Mouse (Mus musculus) A20 (cell line): ENCODE results near the gene Naaladl2.
"Not testable (repeated sequence)": the region's sequence is repeated elsewhere in the genome, so short reads cannot be mapped to it uniquely, and the experiment has no call there.

ENCODE experiments used
- DNase-seq: peaks from one replicate; pipeline ENCODE4 v3.0.0-alpha.2; 2011; ENCODE audit warnings: low read depth, low spot score

Gene Naaladl2

DNA sequence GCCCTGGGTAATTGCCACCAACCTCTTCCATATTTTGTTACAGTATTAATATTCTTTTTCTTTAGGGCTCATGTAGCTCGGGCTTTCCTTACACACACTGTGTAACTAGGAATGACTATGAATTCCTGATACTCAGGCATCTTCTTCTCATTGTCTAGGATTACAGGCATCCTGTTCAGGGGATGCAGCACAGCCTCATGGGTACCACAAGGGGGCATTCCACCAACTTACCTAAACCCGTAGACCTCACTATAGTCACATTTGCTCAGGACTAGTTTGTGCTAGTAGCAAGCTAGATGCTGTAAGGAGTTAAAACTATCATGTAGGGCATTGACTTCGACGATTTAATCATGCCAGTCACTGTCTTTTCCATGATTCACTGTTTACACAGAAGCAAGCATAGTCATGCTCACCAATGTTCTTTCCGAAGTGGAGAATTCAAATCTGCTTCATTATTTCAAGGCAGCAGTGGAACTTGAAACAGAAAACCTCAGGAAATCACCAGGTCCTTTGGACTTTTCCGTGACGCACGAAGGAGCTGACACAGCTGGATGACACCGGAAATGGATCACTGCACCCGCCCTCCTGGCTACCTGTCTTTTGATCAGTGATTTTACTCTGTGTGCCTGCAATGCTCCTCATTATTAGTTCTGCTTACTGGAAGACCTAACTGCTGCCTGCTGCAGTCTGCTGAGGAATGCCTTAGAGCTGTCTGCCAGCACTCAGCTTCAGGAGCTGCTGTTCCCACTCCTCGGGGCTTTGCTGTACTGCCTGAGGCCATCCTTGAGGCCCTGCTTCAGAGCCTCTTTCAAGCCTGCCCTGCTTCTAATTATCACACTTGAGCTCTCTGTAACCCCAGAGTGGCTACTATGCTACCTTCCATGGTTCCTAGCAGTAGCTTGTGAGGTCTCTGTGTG is 822.3 kb downstream of the Naaladl2 start:
- peak; percentile 20 for DNase-seq

DNA sequence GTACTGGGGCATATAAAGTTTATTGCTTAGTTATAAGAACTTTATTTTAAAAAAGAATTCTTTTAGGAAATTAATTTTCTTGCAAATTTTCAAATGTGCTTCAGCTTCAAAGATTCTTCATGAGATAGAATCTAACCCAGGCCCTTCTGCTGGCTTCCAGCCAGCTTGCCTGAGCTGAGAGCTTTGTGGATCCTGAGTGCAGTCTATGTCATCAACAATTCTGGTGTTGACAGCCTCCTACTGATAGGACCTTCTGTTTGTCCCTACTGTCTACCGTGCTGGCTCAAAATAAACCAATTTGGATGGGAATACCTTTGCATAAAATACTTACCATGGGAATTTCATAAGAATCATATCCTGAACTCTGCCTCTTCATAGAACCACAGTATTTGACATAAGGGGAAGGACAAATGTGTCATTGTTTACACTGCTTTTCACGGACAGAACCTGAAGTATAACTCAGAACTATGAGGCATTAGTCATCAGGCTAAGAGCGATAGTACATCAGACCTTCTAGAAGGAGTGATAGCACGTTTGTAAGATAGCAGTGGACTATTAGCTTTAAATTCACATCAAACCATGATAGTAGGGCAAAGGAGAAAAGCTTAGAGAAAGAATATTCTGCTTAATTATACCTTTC is 829.3 kb downstream of the Naaladl2 start:
- DNase-seq = no peak

DNA sequence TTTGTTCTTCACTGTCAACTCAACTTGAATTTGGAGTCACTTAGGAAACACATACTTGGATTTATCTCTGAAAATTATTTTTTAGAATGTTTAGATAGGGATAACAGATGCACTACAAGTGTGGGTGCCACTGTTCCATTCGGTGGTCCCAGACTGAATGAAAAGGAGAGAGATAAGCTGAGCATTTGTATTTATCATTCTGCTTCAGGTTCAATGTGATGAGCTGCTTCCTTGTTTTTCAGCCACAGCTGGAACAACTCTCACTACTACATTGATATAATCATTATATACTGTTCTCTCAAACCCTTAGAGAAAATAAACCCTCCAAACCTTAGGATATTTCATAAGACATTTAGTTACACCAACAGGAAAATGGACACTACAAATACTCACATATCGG is 918.6 kb downstream of the Naaladl2 start:
- DNase-seq = no peak

DNA sequence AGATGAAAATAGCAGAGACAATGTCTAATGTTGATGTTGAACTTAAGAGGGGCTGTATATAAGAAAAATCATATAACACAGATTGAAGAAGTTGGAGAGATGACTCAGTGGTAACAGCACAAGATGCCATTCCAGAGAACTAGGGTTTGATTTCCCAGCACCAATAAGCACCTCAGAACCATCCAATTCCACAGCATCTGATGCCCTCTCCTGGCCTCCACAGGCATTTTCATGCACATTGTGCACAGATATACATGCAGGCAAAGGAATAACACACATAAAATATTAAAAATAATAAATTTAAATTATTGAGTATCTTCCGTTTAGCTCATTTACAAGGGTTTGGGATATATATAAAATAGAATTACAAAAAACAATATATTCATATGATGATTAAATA is 926.6 kb downstream of the Naaladl2 start:
- DNase-seq = no peak

DNA sequence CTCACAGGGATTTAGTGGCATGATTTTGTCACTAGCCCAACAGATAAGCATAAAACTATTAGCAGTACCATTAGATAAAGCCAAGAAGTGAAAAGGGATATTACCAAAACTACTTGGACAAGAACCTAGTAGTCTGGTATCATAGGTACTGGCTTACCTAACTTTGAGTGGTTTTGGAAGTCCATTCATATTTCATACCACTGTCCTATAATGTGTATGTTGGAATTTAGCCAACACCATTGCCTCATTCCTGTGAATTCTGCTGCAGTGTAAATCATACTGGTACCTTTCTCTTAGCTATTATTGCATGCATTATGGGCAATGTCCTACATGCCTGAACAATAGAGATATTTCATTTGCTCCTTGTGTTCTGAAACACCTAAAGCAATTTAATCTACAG is 977.5 kb downstream of the Naaladl2 start:
- no peak for DNase-seq

DNA sequence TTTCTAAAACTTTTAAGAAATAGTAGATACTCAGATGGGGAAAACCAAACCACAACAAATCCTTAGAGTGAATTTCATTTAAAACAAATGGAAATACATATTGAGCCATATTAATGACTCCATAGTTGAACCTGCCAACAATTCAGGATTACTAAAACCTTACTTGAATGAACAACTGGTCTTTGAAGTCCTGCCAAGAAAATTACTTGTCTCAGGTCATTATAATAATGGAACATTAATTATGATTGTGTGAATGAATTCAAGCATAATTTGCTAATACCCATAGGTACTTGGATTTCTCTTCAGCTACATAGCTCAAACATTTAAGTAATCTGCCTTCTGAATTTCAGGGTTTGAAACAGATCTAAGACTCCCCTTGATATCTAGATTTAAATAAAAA is 980.1 kb downstream of the Naaladl2 start:
- no peak for DNase-seq

DNA sequence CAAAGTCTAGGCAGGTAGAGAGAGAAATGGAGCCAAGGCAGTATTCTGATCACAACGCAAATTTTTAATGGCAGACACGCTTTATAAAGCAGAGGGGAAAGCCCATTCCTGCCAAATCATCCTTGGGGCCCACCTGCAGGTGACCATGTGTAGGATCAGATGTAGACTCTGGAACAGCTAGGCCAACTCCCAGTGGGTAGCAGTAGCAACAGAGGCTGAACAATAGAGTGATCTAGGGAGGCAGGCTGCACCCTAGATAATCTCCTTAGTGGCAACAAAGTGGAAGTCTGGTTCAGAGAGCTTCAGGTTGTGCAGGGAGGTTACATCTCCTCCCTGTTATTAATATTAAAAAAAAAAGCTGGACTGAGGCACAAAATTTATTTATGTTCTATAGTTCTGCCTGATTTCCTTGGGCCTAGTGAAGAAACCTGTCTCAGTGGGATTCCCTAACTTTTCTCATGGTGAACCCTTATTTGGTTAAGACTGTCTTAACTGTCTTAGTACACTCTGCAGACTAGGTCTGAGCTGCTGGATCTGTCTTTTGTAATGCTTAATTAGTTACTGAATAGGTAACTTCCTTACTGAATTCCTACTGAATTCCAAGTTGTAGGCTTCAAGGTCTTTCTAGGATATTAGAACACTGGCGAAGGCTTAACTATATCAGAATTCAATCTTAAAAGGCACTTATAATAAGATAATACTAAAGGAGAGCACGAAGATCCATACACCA is 992.8 kb downstream of the Naaladl2 start:
- DNase-seq = not testable (repeated sequence)

DNA sequence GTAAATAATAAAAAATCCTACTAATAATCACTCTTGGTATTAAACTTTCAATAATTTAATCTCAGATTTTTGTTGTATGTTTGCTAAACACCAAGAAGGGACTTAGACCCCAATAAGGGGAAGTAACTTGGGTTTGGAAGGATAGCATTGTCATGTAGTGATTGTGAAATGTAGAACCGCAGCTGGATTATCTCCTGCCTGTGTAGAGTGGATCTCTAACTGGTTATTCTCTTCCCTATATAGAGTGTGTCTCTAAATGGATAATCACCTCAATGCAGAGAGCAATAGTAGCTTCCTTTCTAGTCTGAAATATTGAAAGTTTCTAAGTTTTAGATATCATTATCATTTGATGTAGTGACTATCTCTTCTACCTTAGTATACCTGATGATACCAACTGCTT is 1001.3 kb downstream of the Naaladl2 start:
- DNase-seq = no peak

DNA sequence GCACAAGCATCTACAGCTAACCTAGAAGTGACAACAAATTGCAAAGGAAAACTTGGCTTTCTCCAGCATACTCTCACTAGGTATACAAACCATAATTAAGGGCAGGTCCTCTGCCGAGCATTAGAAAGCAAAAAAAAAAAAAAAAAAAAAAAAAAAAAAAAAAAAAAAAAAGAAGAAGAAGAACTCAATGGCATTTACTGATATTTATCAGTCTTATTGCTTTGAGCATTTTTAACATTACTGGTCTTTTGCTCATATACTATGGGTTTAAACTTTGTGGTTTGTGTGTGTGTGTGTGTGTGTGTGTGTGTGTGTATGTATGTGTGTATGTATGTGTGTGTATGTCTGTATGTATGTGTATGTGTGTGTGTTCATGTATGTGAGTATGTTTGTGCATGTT is 1006.1 kb downstream of the Naaladl2 start:
- DNase-seq = no peak

DNA sequence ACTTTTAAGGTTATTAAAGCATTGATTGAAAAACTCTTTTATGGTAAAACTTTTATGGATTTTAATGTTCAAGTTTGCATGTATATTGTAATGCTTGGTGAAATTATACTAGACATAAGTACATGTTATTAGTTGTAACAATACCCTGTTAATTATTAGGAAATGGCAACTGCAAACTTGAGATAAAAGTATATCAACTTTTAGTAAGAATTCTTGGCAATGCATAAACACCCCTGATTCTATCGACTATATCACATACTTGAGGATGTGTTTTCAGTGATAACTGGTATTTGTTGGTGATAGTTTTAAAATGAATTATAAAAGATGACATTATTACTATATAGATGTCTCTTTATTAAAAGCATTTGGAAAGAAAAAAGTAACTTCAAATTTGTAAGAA is 1017.9 kb downstream of the Naaladl2 start:
- DNase-seq = no peak

DNA sequence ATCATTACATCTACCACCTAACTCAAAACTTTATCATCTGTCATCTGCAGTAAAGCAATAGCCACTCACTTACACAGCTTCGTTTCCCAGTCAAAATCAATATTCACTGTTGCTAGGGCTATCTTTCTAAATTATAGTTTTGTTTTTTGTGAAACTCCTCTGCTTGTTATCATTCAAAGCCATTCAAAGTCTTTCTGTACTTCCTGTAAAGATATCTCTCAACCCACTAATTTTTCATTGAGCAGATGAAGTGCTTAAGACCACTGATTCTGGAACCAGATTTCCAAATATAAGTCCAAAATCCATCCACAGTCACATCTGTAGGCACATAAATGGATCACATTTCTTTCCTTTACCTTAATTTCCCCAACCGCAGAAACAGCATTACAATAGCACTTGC is 1020.0 kb downstream of the Naaladl2 start:
- no peak for DNase-seq

DNA sequence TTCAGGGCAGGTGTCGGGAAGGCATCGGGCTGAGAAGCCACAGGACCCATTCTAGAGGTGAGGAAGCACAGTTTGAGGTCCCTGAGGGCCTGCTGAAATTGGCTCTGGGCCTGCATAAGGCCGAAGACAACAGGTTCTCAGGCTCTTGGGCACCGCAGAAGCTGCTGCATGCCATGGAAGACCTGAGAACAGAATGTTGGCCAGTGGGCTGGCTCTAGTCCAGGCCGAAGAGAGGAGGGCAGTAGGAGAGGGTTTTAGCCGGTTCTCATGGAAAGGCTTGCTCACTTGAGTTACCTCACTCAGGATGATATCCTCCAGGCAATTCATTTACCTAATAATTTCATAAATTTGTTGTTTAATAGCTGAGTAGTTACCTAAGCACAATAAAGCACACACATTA is 1025.9 kb downstream of the Naaladl2 start:
- DNase-seq = no peak

DNA sequence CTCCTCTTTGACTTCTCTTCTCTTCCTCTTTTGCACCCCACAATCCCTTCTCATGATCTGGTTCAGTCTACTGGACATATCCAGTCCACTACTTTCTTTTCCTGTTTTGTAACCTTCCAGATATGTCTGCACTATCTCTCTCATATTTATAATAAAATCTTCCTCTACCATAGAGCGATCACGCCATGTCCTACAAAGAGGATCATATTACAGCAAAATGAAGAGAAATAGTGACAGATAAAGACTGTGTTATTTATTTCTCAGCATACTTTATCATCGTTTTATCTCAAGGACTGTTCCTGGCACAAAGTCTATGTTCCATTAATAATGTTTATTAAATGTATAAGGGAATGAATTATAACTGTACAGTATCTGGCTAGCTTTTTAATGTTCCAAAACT is 1029.2 kb downstream of the Naaladl2 start:
- DNase-seq = no peak

DNA sequence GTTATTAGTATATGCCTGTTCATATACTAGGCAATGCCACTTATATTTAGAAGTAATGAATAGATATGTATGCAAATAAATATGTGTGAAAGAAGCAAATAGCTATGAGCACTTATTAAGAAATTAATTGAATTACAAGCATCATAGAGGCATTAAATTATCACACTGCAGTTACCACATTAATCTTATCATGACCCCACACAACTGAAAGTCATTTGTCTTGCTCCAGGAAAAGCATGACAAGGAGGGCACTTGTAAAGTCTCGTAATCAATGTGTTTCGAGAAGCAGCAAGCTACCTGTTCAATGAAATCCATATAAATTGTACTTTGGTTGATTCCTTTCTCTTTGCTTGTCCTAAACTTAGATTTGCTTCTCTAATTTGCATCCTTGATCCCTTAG is 1030.7 kb downstream of the Naaladl2 start:
- no peak for DNase-seq

DNA sequence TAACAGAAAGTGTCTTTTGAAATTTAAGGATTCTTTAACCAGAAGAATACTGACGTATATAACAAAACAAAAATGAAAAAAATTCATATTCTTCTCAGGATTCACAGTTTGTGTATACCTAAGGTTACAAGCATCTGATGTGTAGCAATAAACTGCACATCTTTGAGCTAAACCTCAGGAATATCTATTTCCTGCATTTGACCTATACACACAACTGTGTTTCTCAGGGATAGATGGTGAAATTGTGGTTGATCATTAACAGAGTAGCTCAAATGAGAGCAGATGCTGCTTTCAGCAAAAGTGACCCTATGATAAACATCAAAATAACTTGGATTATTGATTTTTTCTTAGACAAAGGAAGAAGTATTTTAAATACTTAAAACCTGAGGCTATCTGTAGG is 1037.7 kb downstream of the Naaladl2 start:
- DNase-seq = no peak

DNA sequence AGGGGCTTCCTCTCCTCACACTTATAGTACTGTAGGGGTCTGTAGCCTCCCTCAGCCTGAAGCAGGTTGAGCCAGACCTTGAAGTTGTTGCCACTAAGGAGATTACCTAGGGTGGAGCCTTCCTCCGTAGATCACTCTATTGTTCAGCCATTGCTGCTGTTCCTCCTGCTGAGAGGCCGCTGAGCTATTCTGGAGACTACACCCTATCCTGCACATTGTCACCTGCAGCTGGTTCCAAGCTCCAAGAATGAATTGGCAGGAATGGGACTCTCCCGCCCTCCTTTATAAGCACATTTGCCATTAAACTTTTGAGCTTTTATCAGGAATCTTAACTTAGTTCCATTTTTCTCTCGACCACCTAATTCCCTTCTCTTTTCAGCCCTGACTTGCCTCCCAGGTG is 1064.3 kb downstream of the Naaladl2 start:
- DNase-seq = no peak

DNA sequence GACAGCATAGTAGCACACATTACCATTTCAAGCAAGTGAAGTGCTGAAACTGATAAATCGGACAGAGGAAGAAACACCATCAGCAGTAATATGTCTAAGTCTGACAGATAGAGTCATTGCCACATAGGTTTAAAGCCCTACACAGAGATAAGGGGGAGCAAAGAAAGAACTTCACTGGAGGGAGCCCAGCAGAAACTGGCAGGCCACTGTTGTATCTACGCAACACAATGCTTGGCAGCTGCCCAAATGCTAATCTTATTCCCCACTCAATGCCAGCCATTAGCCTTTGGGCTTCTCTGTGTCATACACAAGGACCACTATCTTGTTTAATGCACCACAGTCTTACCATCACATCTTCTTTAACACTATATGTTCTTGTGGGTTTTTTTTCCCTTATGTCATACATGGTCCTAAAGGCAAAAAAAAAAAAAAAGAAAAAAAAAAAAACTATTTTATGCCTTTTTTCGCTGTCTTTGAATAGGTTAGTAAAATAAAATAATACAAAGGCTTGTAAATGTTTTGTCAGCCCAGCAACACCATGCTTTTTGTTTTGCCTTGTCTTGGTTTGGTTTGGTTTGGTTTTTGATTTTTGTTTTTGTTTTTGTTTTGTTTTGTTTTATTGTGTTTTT is 1072.8 kb downstream of the Naaladl2 start:
- DNase-seq = no peak

DNA sequence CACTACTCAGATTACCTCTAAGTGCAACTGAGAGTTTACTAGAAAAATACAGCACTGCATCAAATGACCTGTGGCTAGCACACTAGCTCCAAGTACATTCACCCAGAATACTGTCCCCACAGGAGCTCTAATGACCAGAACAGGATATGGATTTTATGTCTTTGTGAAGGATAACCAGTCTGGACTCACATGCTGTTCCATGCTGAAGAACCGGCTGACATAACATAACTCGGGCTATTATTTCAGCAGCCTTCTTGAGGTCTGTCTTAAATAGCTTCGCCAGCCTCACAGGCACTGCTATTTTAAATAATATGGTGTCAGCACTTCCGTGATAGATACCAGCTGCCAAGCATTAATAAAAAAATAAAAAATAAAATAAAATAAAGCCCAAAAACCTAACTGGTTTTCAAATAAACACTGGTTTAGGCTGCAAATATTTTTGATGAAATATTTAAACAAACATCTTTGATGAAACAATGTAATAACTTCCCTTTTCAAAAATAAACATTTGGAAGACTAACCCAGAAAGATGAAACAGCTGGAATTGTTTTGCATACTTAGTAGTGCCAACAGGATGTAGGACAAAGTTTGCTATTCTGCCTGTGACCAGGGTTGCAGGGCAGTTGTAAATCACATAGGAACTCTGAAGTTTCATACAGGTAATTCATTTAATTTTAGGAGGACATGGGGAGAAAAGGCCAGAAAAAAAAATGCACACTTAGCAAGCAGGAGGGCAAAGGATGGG is 1073.5 kb downstream of the Naaladl2 start:
- DNase-seq = no peak

DNA sequence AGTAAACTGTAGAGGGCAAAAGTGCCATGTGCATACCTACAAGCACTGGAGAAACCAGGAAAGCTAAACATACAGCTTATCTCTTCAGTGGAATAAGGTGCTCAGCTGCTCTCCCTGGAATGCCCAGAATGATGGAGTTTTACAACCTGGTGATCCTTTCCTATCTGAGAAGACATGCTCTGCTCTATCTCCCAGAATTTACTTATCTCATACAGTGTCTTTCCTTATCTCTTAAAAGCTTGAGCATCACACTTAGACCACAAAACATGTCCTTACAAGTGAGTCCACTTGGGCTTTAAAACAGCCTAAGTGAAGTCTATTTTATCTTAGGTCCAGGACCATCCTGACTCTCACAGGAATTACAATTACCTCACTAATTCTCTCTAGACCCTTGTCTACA is 1095.8 kb downstream of the Naaladl2 start:
- DNase-seq = no peak

DNA sequence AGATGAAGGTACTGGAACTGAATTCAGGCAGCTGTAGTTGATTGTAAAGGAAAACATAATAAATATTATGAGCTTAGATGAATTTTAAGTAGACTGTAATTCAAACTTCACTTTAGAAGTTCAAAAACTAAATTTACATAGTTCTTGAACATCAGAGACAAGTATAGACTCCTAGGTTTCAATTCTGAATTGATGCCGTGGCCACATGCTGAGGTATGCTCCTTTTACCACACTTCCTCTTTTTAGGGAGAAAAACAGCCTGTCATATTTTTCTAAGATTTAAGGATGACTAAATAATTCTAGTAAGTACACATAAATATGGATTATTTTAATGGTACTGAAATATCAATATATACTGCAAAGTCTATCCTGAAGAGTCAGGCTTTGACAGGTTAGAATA is 1142.3 kb downstream of the Naaladl2 start:
- DNase-seq = peak; percentile 53

DNA sequence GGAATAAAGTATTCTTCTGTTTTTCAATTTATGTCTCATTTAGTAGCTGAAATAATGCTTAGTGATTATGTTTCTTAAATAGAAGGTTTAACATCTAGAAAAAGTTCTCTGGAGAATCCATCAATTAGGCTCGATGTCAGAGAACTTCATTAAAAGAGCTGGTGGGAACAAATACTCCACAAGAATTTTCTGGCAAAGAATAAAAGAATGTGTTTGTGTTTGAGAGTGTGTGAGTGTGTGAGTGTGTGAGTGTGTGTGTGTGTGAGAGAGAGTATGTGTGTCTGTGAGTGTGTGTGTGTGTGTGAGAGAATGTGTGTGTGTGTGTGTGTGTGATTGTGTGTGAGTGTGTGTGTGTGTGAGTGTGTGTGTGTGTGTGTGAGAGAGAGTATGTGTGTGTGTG is 1170.3 kb downstream of the Naaladl2 start:
- DNase-seq = no peak
